Mouse (Mus musculus) layer of hippocampus, postnatal 25 days (tissue): ENCODE results near the gene Cyb5rl. TPM values are rescaled to one million over a fixed set of nuclear protein-coding genes. Genes with fewer than 3 reads are reported as not detected.

Experiments
- total RNA-seq, 2 experiments: library from RNA; stranded (reverse); gene quantifications; 2 replicates each; pipeline ENCODE4 v1.2.3; 2021

Cyb5rl gene
- total RNA-seq, 2 experiments from 2014 or later: 5.8 to 6.6 TPM

Other genes with a start within 250 kb of the Cyb5rl start
- 100 to 1,000 TPM; 147 to 150 TPM for gene Ssbp3, start 156.3 kb upstream of the Cyb5rl start, total RNA-seq
- gene Mrpl37, start 120 bp upstream of the Cyb5rl start, total RNA-seq: 10 to 100 TPM; 58.7 to 60.6 TPM
- gene Cdcp2, start 29.9 kb downstream of the Cyb5rl start, total RNA-seq: not detected
- gene Tmem59, start 111.4 kb downstream of the Cyb5rl start, total RNA-seq: 100 to 1,000 TPM; 200 to 222 TPM
- 10 to 100 TPM; 18.6 to 20.1 TPM for gene Tceanc2, start 112.1 kb downstream of the Cyb5rl start, total RNA-seq
- not detected for gene Ldlrad1, start 142.2 kb downstream of the Cyb5rl start, total RNA-seq
- 10 to 100 TPM; 33.2 to 40.4 TPM for gene Lrrc42, start 186.5 kb downstream of the Cyb5rl start, total RNA-seq
- gene Hspb11, start 186.6 kb downstream of the Cyb5rl start, total RNA-seq: 10 to 100 TPM; 24.0 to 25.9 TPM
- not detected for gene Dio1, start 240.2 kb downstream of the Cyb5rl start, total RNA-seq
- gene Yipf1, start 247.4 kb downstream of the Cyb5rl start, total RNA-seq: 10 to 100 TPM; 52.4 to 55.0 TPM